Mouse (Mus musculus): ENCODE measurements around the gene Kcnj11. TPM values are rescaled to one million over a fixed set of nuclear protein-coding genes. Genes with fewer than 3 reads are reported as not detected.

Kcnj11 gene
- polyA plus RNA-seq, 1 experiment from 2014 or later: 2.6 TPM

GRCm38 (mm10) chr7:46125340-46125739, 24.8 kb upstream of the Kcnj11 start:
- 90% methylated on average over 11 of the region's 11 CpGs for WGBS
- Histone ChIP-seq H3K4me2 (no peak overlapping the region), H3K4me3 (no peak overlapping the region)

GRCm38 (mm10) chr7:46124460-46124859, 23.9 kb upstream of the Kcnj11 start:
- 0 out of 2 replicates have a peak overlapping the region, but pooled peaks have one; percentile 31 for H3K9ac ChIP-seq
- H3K4me1 ChIP-seq: peaks cover 19% of the 10 kb centered on the region
- H3K4me3 ChIP-seq: no peak overlapping the region
- ATAC-seq: peak; percentile 63; the same call in 1 of the 2 replicates
- no peak overlapping the region for H3K4me2 ChIP-seq
- H3K27ac ChIP-seq: no peak overlapping the region
- no peaks in the 10 kb centered on the region for H3K36me3 ChIP-seq (ENCODE audit: poor library complexity, severe bottlenecking)
- 73% methylated on average over 6 of the region's 6 CpGs for WGBS
- no peaks in the 10 kb centered on the region for H3K27me3 ChIP-seq
- no peaks in the 10 kb centered on the region for H3K9me3 ChIP-seq (replicated peaks)

More at GRCm38 (mm10) chr7:46125340-46125739, 24.8 kb upstream of the Kcnj11 start:
- Histone ChIP-seq H3K4me1 (peaks cover 25% of the 10 kb centered on the region), H3K27ac (no peak overlapping the region), H3K27me3 (no peaks in the 10 kb centered on the region), H3K9ac (no peak overlapping the region), H3K36me3 (ENCODE audit: poor library complexity, severe bottlenecking) (no peaks in the 10 kb centered on the region), H3K9me3 (replicated peaks) (no peaks in the 10 kb centered on the region)
- ATAC-seq: no peak

- 80% methylated on average over 4 of the region's 4 CpGs for WGBS
- H3K27me3 ChIP-seq: no peaks in the 10 kb centered on the region
- H3K4me3 ChIP-seq: no peak overlapping the region
- H3K9ac ChIP-seq: no peak overlapping the region
- no peak overlapping the region for H3K4me2 ChIP-seq
- H3K36me3 ChIP-seq (ENCODE audit: poor library complexity, severe bottlenecking): no peaks in the 10 kb centered on the region
- H3K4me1 ChIP-seq: peaks cover 6% of the 10 kb centered on the region
- ATAC-seq: no peak
- no peak overlapping the region for H3K27ac ChIP-seq
- no peaks in the 10 kb centered on the region for H3K9me3 ChIP-seq (replicated peaks)
Observed at GRCm38 (mm10) chr7:46122964-46123363, 22.4 kb upstream of the Kcnj11 start.

GRCm38 (mm10) chr7:46117035-46117434, 16.5 kb upstream of the Kcnj11 start:
- Histone ChIP-seq H3K9ac (no peak overlapping the region), H3K9me3 (replicated peaks) (peaks cover 6% of the 10 kb centered on the region; the same call in 1 of the 2 replicates), H3K4me3 (no peak overlapping the region), H3K4me1 (peaks cover 16% of the 10 kb centered on the region), H3K36me3 (ENCODE audit: poor library complexity, severe bottlenecking) (no peaks in the 10 kb centered on the region), H3K4me2 (no peak overlapping the region), H3K27ac (no peak overlapping the region), H3K27me3 (no peaks in the 10 kb centered on the region)
- 96% methylated on average over 16 of the region's 16 CpGs for WGBS
- ATAC-seq: no peak

- no peak for ATAC-seq
Observed at GRCm38 (mm10) chr7:46116118-46116581, 15.6 kb upstream of the Kcnj11 start.

GRCm38 (mm10) chr7:46113435-46113834, 12.9 kb upstream of the Kcnj11 start:
- ATAC-seq: no peak
- 53% methylated on average over 3 of the region's 3 CpGs for WGBS

More at GRCm38 (mm10) chr7:46116118-46116581, 15.6 kb upstream of the Kcnj11 start:
- Histone ChIP-seq H3K4me3 (no peak overlapping the region), H3K4me1 (peaks cover 16% of the 10 kb centered on the region), H3K9me3 (replicated peaks) (peaks cover 6% of the 10 kb centered on the region; the same call in 1 of the 2 replicates), H3K4me2 (no peak overlapping the region), H3K36me3 (ENCODE audit: poor library complexity, severe bottlenecking) (no peaks in the 10 kb centered on the region), H3K9ac (no peak overlapping the region), H3K27ac (no peak overlapping the region), H3K27me3 (no peaks in the 10 kb centered on the region)
- WGBS: 55% methylated on average over 10 of the region's 10 CpGs

GRCm38 (mm10) chr7:46111938-46112337, 11.4 kb upstream of the Kcnj11 start:
- WGBS: 77% methylated on average over 6 of the region's 6 CpGs

More at GRCm38 (mm10) chr7:46113435-46113834, 12.9 kb upstream of the Kcnj11 start:
- Histone ChIP-seq H3K9me3 (replicated peaks) (peaks cover 6% of the 10 kb centered on the region; the same call in 1 of the 2 replicates), H3K4me1 (peaks cover 16% of the 10 kb centered on the region), H3K9ac (no peak overlapping the region; the same call in 1 of the 2 replicates), H3K27ac (peak overlapping the region; percentile 6; the same call in 1 of the 2 replicates), H3K36me3 (ENCODE audit: poor library complexity, severe bottlenecking) (no peaks in the 10 kb centered on the region), H3K27me3 (no peaks in the 10 kb centered on the region), H3K4me2 (no peak overlapping the region), H3K4me3 (no peak overlapping the region)

GRCm38 (mm10) chr7:46111212-46111817, 10.8 kb upstream of the Kcnj11 start:
- Histone ChIP-seq H3K4me3 (no peak overlapping the region), H3K4me1 (peaks cover 15% of the 10 kb centered on the region), H3K9ac (no peak overlapping the region), H3K27me3 (no peaks in the 10 kb centered on the region), H3K27ac (no peak overlapping the region), H3K9me3 (replicated peaks) (no peaks in the 10 kb centered on the region), H3K4me2 (no peak overlapping the region), H3K36me3 (ENCODE audit: poor library complexity, severe bottlenecking) (no peaks in the 10 kb centered on the region; the same call in 1 of the 2 replicates)
- no peak for ATAC-seq
- WGBS: 87% methylated on average over 15 of the region's 15 CpGs

More at GRCm38 (mm10) chr7:46111938-46112337, 11.4 kb upstream of the Kcnj11 start:
- Histone ChIP-seq H3K4me3 (no peak overlapping the region), H3K36me3 (ENCODE audit: poor library complexity, severe bottlenecking) (no peaks in the 10 kb centered on the region; the same call in 1 of the 2 replicates), H3K4me1 (peaks cover 16% of the 10 kb centered on the region), H3K9me3 (replicated peaks) (no peaks in the 10 kb centered on the region), H3K9ac (no peak overlapping the region), H3K27me3 (no peaks in the 10 kb centered on the region), H3K27ac (no peak overlapping the region), H3K4me2 (no peak overlapping the region)
- ATAC-seq: no peak

- no peak for ATAC-seq
- H3K27ac ChIP-seq: no peak overlapping the region
- H3K4me3 ChIP-seq: no peak overlapping the region
- H3K4me2 ChIP-seq: no peak overlapping the region
- H3K27me3 ChIP-seq: no peaks in the 10 kb centered on the region
- no peaks in the 10 kb centered on the region; the same call in 1 of the 2 replicates for H3K36me3 ChIP-seq (ENCODE audit: poor library complexity, severe bottlenecking)
- WGBS: 78% methylated on average over 3 of the region's 3 CpGs
- H3K4me1 ChIP-seq: peaks cover 10% of the 10 kb centered on the region
- H3K9ac ChIP-seq: no peak overlapping the region
- no peaks in the 10 kb centered on the region for H3K9me3 ChIP-seq (replicated peaks)
Observed at GRCm38 (mm10) chr7:46110079-46110478, 9.5 kb upstream of the Kcnj11 start.

- Histone ChIP-seq H3K9me3 (replicated peaks) (no peaks in the 10 kb centered on the region), H3K4me2 (no peak overlapping the region), H3K27me3 (no peaks in the 10 kb centered on the region), H3K36me3 (ENCODE audit: poor library complexity, severe bottlenecking) (no peaks in the 10 kb centered on the region; the same call in 1 of the 2 replicates), H3K27ac (no peak overlapping the region), H3K9ac (no peak overlapping the region), H3K4me1 (peaks cover 30% of the 10 kb centered on the region), H3K4me3 (no peak overlapping the region)
- ATAC-seq: no peak
- 92% methylated on average over 7 of the region's 7 CpGs for WGBS
Observed at GRCm38 (mm10) chr7:46105484-46105883, 4.9 kb upstream of the Kcnj11 start.

- no peak overlapping the region for H3K9ac ChIP-seq
- H3K4me2 ChIP-seq: peak overlapping the region; percentile 14
- H3K27ac ChIP-seq: peak overlapping the region; percentile 85
- ATAC-seq: no peak
- H3K4me1 ChIP-seq: peaks cover 30% of the 10 kb centered on the region
- 74% methylated on average over 27 of the region's 27 CpGs for WGBS
- H3K27me3 ChIP-seq: no peaks in the 10 kb centered on the region
- no peaks in the 10 kb centered on the region for H3K9me3 ChIP-seq (replicated peaks)
- no peak overlapping the region for H3K4me3 ChIP-seq
- H3K36me3 ChIP-seq (ENCODE audit: poor library complexity, severe bottlenecking): no peaks in the 10 kb centered on the region; the same call in 1 of the 2 replicates
Observed at GRCm38 (mm10) chr7:46104256-46104915, 3.8 kb upstream of the Kcnj11 start.

- no peaks in the 10 kb centered on the region; the same call in 1 of the 2 replicates for H3K36me3 ChIP-seq (ENCODE audit: poor library complexity, severe bottlenecking)
- WGBS: 88% methylated on average over 8 of the region's 8 CpGs
- no peak overlapping the region for H3K9ac ChIP-seq
- H3K27ac ChIP-seq: peak overlapping the region; percentile 85
- H3K4me3 ChIP-seq: no peak overlapping the region
- H3K4me1 ChIP-seq: peaks cover 30% of the 10 kb centered on the region
- no peak overlapping the region for H3K4me2 ChIP-seq
- no peaks in the 10 kb centered on the region for H3K27me3 ChIP-seq
- no peaks in the 10 kb centered on the region for H3K9me3 ChIP-seq (replicated peaks)
- ATAC-seq: no peak
Observed at GRCm38 (mm10) chr7:46103771-46104170, 3.2 kb upstream of the Kcnj11 start.

Measured in forebrain, embryonic 13.5 days (tissue).